Mouse (Mus musculus) retina, adult 2 months (tissue): Measurements from ENCODE around the gene Fcgrt.
"Not testable (repeated sequence)": the region's sequence is repeated elsewhere in the genome, so short reads cannot be mapped to it uniquely, and the experiment has no call there.

Source experiments
- DNase-seq: peaks from one replicate; pipeline ENCODE4 v3.0.0-alpha.2; 2012; ENCODE audit warnings: low read depth, low spot score

Gene Fcgrt

GRCm38 (mm10) chr7:45103652-45104180 lies at the start of gene Fcgrt:
Gene Fcgrt (minus strand): TSS chr7:45103851.
- no peak for DNase-seq

GRCm38 (mm10) chr7:45153052-45153451 lies 49.4 kb upstream of the Fcgrt start:
- not testable (repeated sequence) for DNase-seq

GRCm38 (mm10) chr7:45151303-45151702 lies 47.7 kb upstream of the Fcgrt start:
- no peak for DNase-seq

GRCm38 (mm10) chr7:45150321-45150720 lies 46.7 kb upstream of the Fcgrt start:
- DNase-seq: no peak

GRCm38 (mm10) chr7:45149545-45149944 lies 45.9 kb upstream of the Fcgrt start:
- DNase-seq: no peak

GRCm38 (mm10) chr7:45148534-45149098 lies 45.0 kb upstream of the Fcgrt start:
- DNase-seq: no peak

- DNase-seq: no peak
These were observed 44.2 kb upstream of the Fcgrt start for GRCm38 (mm10) chr7:45147899-45148298.

- DNase-seq: no peak
These were observed 43.6 kb upstream of the Fcgrt start for GRCm38 (mm10) chr7:45147267-45147666.

GRCm38 (mm10) chr7:45145460-45145859 lies 41.8 kb upstream of the Fcgrt start:
- DNase-seq: no peak

GRCm38 (mm10) chr7:45144368-45145174 lies 40.9 kb upstream of the Fcgrt start:
- DNase-seq: no peak

GRCm38 (mm10) chr7:45141914-45142313 lies 38.3 kb upstream of the Fcgrt start:
- no peak for DNase-seq

GRCm38 (mm10) chr7:45141319-45141718 lies 37.7 kb upstream of the Fcgrt start:
- DNase-seq: no peak

GRCm38 (mm10) chr7:45139904-45140723 lies 36.5 kb upstream of the Fcgrt start:
- no peak for DNase-seq

- no peak for DNase-seq
These were observed 34.8 kb upstream of the Fcgrt start for GRCm38 (mm10) chr7:45138403-45138802.

- DNase-seq: no peak
These were observed 33.7 kb upstream of the Fcgrt start for GRCm38 (mm10) chr7:45137171-45138006.

GRCm38 (mm10) chr7:45135993-45136567 lies 32.4 kb upstream of the Fcgrt start, which contains the start of the genes Gm45713 and Flt3l:
Gene Gm45713 (minus strand): TSS chr7:45136231.
Gene Flt3l (minus strand): TSS chr7:45136432.
- DNase-seq: peak; percentile 50

GRCm38 (mm10) chr7:45135370-45135769 lies 31.7 kb upstream of the Fcgrt start:
- DNase-seq: no peak

GRCm38 (mm10) chr7:45134544-45135026 lies 30.9 kb upstream of the Fcgrt start:
- DNase-seq: no peak

GRCm38 (mm10) chr7:45133446-45134159 lies 30.0 kb upstream of the Fcgrt start:
- no peak for DNase-seq

- DNase-seq: no peak
These were observed 28.2 kb upstream of the Fcgrt start for GRCm38 (mm10) chr7:45131850-45132249.
